Mouse (Mus musculus) ovary, postnatal 36 days (tissue): ENCODE results near the gene Hist1h2an.
"Not testable (repeated sequence)": the region's sequence is repeated elsewhere in the genome, so short reads cannot be mapped to it uniquely, and the experiment has no call there.

Experiments used
- DNase-seq: peaks from one replicate; pipeline ENCODE4 v3.0.0; 2022; ENCODE audit warnings: low spot score, mixed read lengths

Gene Hist1h2an

GRCm38 (mm10) chr13:21783255-21783617 lies 3.8 kb downstream of the Hist1h2an start, which contains the start of gene Hist1h3i:
TSS of gene Hist1h3i (minus strand) at chr13:21783370.
- peak; percentile 43 for DNase-seq

DNA sequence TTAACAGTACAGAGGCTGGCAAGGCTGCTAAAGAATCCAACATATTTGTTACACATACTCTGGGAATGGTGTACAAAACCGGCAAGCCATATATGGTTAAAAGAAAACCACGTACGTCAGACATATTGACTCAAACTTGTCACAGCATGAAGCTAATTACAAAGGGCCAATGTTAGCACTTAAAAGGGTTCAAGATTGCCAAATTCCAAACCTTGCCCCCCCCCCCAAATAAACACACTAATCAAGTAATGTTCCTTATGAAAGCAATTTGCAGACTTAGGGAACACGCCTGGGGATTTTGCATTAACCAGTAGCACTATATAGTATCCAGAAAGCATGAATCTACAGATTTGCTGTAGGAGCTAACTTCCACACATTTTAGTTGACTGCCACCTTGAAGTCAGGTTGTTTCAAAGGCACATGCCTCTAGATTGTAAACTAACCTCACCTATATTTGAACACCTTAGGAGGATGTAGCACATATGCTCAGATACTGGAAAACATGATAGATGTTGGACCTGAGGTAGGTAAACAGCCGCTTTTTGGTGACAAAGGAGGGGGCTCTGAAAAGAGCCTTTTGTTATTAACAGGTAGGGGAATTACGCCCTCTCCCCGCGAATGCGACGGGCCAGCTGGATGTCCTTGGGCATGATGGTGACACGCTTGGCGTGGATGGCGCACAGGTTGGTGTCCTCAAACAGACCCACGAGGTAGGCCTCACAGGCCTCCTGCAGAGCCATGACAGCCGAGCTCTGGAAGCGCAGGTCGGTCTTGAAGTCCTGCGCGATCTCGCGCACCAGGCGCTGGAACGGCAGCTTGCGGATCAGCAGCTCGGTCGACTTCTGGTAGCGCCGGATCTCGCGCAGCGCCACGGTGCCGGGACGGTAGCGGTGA lies 4.4 kb downstream of the Hist1h2an start:
- DNase-seq: peak; percentile 15

DNA sequence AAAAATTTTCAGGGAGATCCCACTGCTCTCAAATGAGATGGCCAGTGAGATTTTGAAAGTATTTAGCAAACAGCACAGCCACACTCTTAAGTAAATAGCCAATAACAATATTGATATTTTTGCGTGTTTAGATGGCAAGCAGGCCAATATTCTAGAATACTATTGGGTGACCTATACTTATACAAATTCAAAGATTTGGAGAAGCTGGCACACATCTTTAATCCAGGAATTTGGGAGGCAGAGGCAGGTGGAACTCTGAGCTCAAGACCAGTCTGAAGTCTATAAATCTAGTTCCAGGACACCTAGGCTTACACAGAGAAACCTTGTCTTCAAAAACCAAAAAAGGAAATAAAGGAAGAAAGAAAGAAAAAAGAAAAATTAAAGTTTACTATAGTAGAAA lies 5.4 kb downstream of the Hist1h2an start:
- no peak for DNase-seq

DNA sequence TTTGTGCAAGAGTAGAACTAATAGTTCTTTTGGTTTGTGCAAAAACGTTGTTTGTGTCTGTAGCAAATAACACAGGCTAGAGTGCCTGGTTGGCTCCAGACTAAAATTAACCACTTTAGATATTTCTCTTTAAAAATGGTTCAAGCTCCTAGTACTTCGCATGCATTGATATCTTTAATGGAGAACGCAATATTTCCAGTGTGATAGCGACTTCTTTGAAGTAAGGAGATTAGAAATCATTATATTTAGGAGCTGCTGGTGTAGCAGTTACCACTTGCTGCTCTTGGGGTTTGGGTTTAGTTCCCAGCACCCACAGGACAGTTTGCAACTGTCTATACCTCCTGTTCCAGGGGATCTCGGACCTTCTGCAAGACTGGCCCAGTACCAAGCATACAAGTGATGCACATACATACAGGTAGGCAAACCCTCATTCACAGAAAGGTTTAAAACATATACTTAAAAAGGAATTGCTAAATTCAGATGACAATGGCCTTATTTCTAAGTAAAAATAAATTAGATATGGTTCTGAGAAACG lies 5.9 kb downstream of the Hist1h2an start:
- no peak for DNase-seq

DNA sequence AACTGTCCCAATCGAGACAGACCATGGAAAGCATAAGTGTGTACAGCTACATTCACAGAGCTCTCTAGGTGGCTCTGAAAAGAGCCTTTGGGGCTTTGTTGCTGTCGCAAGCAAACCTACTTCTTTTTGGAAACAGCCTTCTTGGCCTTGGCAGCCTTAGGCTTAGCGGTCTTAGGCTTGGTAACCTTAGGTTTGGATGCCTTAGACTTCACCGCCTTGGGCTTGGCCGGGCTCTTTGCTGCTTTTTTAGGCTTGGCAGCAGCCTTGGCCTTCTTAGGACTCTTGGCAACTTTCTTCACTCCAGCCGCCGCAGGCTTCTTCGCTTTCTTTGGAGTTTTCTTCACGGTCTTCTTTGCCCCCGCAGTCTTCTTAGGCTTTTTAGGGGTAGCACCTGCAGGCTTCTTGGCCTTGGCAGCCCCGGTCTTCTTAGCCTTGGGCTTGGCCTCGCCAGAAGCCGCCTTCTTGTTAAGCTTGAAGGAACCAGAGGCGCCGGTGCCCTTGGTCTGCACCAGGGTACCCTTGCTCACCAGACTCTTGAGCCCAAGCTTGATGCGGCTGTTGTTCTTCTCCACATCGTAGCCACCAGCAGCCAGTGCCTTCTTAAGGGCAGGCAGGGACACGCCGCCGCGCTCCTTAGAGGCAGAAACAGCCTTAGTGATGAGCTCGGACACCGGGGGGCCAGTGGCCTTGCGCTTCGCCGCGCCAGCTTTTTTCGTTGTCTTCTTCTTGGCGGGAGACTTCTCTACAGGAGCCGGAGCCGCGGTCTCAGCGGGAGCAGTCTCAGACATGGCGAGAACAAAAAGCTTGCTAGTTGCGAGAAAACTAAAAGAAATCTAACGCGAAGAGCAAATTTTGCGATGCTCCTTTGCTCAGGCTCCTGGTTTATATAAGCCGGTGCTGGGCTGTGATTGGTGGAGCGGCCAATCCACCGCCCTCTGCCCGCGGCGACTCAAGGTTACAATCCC lies 7.0 kb downstream of the Hist1h2an start, which contains the start of gene Hist1h1b:
Gene Hist1h1b, minus strand, starts transcription at position 859 of the 965 bp plus-strand sequence.
- DNase-seq: peak; percentile 71

DNA sequence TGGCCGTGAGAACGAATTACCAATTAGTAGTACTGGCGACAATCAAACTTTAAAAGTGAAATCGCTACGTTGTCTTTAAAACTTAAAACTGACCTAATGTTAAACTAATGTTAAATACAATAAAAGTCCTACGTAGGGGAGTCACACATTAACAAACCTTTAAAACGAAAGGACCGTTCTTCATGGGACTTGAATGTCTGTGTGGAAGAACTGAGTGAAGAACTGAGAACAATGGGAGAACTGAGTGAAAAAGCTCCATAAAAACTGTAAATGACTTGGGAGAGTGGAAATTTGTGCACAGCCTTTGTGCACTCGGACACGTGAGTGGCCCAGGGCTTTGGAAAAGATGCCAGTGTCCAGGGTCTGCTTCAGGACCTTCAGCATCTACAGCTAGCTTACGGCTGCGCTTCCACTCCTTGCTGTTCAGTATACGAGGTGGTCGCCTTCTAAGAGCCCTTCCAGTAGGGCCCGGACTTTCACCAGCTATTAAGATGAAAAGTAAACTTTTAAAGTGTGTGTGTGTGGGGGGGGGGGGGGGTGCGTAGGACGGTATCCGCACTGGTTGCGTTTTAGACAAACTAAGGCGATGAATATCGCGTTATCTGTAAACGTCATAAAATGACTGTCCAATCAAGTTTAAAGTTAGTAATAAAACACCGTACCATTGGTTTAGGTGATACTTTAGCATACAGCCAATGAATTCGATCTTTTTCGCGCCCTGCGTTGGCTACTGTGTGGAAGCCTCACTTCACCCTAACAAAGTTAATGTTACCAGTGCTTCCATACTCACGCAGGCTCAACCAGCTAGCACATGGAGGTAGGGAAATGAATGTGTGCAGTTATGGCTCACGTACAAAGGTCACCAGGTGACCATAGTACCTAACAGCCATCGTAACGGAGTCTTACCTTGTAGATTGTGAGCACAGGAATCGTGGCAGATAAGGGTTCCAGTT lies 7.9 kb downstream of the Hist1h2an start:
- DNase-seq: peak; percentile 54

- no peak for DNase-seq
Observed at GRCm38 (mm10) chr13:21755707-21756106, 31.3 kb downstream of the Hist1h2an start.

DNA sequence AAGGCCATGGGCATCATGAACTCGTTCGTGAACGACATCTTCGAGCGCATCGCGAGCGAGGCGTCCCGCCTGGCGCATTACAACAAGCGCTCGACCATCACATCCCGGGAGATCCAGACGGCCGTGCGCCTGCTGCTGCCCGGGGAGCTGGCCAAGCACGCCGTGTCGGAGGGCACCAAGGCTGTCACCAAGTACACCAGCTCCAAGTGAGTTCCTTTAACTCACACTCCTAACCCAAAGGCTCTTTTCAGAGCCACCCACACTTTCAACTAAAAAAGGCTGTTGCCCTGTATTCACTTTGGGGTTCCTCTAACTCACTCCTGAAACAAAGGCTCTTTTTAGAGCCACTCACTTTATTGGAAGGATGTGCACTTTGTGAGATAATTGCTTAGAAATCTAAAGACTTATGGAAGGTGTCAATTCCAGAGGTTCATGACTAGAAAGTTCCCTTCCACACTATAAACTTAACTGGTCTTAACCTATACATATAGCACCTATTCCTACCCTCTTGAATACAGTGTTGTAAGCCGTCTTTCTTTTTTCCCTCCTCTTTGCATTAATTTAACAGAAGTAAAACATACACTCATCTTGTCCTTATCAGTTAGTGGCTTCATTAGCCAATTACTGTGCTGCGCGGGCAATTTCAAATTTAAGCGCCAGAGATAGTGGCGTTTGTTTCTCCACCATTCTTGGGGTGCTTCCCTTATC lies 32.6 kb downstream of the Hist1h2an start:
- DNase-seq: not testable (repeated sequence)

DNA sequence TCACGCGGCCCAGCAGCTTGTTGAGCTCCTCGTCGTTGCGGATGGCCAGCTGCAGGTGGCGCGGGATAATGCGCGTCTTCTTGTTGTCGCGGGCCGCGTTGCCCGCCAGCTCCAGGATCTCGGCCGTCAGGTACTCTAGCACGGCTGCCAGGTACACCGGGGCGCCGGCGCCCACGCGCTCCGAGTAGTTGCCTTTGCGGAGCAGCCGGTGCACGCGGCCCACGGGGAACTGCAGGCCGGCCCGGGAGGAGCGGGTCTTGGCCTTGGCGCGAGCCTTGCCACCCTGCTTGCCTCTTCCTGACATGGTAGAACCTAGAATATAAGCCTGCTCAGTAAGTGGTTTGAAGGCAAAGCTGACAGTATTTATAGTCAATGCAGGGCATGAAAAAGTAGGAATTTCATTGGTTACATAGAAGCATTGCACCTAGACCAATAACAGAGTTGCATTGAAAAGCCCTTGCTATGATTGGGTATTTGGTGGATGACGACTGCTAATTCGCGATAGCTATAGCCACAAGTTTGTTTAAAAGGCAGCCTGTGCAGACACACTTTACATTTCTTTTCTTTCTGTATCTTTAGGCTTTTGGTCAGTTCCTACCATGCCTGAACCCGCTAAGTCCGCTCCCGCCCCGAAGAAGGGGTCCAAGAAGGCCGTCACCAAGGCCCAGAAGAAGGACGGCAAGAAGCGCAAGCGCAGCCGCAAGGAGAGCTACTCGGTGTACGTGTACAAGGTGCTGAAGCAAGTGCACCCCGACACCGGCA lies 33.3 kb downstream of the Hist1h2an start, which contains the start of the genes Hist1h2ak and Hist1h2bn:
Gene Hist1h2ak, minus strand, starts transcription at position 304 of the 762 bp plus-strand sequence.
Gene Hist1h2bn, plus strand, starts transcription at position 600 of the 762 bp plus-strand sequence.
- DNase-seq: peak; percentile 58

GRCm38 (mm10) chr13:21753051-21753523 lies 33.9 kb downstream of the Hist1h2an start:
- no peak for DNase-seq

DNA sequence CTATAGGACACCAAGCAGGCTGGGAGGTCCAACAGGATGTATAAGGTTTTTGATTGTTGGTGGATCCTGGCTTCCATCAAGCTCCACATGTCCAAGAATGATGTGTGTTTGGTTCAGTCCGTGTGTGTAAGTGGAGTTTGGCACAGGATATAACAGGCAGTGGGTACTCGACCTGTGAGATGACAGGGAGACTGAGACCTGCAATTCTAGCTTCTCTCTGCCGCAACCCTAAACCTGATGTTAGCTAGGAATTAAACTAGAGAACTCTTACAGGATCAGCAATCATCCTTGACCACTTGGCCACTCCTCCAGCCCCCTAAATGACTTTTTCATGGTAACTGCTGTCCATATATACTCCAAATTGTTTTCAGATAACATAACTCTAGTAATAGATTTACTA lies 34.7 kb downstream of the Hist1h2an start:
- DNase-seq: no peak

DNA sequence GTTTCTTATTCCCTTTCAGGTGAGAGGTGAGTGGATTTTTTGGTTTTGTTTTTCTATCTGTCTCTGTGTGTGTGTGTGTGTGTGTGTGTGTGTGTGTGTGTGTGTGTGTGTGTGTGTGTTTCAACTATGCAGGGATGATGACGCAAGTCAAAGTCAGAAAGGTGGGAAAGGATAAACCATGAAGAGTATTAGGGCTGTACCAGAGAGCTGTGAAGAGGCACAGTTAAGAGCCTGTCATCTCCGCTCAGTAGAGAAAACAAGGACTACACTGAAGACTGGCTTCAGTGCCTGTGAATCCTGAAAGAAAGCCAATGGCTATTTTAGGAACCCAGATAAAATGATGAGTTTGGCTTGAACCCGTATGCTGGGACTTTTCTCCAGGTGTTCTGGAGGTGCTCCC lies 35.2 kb downstream of the Hist1h2an start:
- DNase-seq: no peak

DNA sequence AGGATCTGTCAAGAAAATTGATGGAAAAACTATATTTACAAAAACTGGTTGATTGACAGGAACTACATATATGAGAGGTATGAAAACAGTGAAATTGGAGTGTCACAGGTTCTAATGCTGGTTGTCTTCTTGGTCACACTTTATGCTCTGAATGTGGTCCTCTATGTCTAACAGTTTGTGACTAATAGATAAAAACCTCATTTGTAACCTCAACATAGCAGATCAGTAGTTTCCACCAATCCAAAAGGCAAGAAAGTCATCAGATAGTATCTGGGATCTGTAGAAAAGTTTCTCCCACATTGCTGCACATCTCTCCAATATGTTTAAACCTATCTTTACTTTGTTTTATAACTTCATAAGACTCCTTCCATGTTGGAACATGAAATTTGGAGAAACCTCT lies 35.6 kb downstream of the Hist1h2an start:
- no peak for DNase-seq

- peak; percentile 93 for DNase-seq
Observed at GRCm38 (mm10) chr13:21750159-21751017, 36.6 kb downstream of the Hist1h2an start, which contains the start of gene Hist1h4k. TSS of gene Hist1h4k (minus strand) at chr13:21750505.

- DNase-seq: no peak
Observed at GRCm38 (mm10) chr13:21749387-21750158, 37.4 kb downstream of the Hist1h2an start.

GRCm38 (mm10) chr13:21745006-21745405 lies 42.0 kb downstream of the Hist1h2an start:
- no peak for DNase-seq
